Mouse (Mus musculus): ENCODE measurements around the gene Cpa2.

Cpa2 gene

DNA sequence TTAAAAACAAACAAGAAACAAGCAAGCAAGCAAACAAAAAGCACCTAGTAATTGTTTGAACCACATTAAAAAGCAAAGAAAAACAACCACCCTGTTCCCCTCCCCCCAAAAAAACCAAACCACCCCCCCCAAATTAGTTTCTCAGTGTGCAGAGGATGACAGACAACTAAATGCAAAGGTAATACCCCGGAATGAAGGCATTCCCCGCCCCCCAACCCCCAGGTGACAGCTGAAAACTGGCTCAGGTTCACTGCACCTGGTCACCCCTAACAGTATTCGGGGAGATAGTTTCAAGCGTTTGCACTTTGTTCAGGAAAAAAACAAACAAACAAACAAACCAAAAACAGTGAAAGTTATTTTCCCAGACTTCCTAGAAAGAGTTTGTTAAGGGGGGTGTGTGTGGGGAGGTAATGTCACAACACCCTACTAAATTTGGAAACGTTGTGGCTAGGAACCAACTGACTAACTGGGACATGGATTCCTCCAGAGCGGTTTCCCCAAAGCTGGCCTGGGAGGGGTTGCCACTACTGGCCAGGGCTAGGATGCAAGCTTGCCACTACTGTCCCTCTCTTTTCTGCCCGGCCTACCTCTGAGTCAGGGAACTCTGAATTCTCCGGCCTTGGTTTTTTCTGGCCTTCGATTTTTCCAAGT lies 6.4 kb downstream of the Cpa2 start:
- peak; percentile 55 for DNase-seq (ENCODE audit: low read depth, low spot score)

DNA sequence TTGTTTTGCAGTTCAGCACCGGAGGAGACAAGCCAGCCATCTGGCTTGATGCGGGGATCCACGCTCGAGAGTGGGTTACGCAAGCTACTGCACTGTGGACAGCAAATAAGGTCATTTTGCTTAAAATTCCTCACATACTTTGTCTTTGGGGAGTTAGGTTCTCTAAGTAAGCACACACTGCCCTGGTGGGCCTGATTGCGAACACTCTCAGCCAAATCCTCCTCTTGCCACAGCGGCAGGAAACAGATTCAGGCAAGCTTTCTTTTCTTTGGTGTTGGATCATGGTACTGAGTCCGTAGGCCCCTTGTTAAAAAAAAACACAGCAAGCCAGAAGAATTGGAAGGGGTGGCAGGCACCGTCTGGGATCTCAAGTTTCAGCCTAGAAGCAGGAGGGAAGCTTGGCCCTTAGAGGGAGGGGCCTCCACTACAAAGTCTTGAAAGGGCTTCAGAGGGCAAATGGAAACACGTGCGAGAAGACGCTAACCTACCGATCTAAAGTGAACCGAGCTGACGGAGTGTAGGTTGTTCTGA lies 7.9 kb downstream of the Cpa2 start:
- DNase-seq (ENCODE audit: low read depth, low spot score): no peak

- DNase-seq (ENCODE audit: low read depth, low spot score): peak; percentile 37
Observed at GRCm38 (mm10) chr6:30550496-30551192, 9.3 kb downstream of the Cpa2 start.

GRCm38 (mm10) chr6:30551193-30551515 lies 9.8 kb downstream of the Cpa2 start:
- DNase-seq (ENCODE audit: low read depth, low spot score): no peak

DNA sequence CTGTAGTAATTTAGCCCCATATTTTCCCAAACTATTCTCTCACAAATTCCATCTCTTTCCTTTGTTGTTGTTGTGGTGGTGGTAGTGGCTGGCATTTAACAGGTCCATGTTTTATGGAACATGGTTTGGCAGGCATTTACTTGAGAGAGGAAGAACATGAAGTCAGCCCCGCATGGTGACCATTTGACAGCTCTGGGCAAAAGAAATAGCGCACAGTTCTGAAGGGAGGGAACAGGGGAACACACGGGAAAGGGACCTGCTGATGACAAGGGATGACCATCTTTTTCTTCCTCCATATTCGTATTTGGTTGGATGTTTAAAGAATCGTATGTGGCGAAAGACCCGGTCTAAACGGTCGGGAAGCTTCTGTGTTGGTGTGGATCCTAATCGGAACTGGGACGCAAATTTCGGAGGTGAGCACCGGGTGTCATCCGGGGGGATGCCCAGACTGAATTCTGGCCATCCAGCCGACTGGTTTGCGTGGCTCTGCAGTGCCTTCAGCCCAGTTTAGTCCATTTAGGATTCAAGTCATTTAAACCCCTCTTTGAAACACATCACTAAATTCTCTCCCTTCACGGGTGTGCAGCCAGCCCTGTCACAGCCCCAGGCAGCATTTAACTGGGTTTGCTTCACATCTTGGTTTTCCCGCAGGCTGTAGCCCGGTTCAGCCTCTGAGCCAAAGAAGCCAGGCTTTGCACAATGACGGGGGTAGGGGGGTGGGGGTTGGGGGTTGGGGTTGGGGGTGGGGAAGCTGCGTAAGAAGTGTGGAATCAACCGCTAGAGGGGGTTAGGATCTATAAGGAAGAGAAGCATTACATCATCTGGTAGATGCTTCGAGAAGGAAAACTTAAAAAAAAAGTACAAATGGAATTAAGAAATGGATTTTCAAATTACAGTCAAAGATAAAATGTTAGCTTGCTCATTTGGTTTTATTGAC lies 10.5 kb downstream of the Cpa2 start:
- no peak for DNase-seq (ENCODE audit: low read depth, low spot score)

DNA sequence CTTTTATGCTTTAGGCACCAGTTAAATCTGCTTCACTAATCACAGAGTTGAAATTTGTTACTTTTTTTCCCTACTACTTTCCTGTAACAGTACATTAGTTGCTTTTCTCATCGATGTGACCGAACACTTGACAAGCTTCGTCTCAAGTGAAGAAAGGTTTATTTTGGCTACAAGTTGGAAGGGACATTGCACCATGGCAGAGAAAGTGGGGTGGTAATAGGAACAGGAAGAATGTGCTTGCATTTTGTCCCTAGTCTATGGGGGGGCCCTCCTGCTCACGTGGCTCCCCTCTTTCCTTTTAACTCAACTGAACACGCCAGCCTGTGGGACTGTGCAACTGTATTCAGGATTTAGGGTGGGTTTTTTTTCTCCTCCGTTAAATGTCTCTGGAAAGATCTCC lies 11.2 kb downstream of the Cpa2 start:
- no peak for DNase-seq (ENCODE audit: low read depth, low spot score)

DNA sequence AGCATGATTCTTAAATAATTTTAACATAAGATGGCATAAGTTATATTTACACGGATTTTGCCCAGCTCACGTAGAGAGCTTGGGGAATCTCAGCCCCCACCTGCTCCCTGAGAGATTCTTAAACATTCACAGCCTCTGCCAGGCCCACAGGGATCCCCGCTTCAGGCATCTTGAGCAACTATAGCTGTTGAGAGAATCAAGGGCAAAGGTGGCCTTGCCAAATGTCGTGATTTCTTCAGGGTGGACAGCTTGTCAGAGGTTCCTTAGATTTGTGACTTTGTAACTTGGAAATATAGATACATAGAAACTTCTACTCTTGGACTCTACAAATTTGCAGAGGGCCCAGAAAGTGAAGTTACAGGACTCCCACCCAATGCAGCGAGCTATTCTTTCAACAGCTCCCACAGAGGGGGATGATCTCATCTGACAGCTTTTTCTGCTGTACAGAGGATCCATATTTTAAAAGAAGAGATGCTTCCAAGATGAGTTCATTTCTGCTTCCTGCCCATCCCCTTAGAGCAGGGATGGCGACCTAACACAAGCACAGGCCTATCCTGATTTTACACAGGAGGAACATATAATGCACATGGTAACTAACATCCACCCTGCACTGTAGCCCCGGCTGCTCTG lies 12.1 kb downstream of the Cpa2 start:
- DNase-seq (ENCODE audit: low read depth, low spot score): no peak

DNA sequence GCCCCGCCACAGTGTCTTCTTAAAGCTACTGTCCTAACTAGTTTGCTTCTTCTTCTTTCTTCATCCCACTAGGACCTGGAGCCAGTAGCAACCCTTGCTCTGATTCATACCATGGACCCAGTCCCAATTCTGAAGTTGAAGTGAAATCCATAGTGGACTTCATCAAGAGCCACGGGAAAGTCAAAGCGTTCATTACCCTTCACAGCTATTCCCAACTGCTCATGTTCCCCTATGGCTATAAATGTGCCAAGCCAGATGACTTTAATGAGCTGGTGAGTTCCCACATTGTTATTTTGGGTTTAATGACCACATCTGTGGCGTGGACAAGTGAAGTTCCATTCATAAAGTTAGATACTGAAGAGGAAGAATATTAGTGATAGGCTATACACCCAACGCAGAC lies 12.7 kb downstream of the Cpa2 start:
- DNase-seq (ENCODE audit: low read depth, low spot score): no peak

DNA sequence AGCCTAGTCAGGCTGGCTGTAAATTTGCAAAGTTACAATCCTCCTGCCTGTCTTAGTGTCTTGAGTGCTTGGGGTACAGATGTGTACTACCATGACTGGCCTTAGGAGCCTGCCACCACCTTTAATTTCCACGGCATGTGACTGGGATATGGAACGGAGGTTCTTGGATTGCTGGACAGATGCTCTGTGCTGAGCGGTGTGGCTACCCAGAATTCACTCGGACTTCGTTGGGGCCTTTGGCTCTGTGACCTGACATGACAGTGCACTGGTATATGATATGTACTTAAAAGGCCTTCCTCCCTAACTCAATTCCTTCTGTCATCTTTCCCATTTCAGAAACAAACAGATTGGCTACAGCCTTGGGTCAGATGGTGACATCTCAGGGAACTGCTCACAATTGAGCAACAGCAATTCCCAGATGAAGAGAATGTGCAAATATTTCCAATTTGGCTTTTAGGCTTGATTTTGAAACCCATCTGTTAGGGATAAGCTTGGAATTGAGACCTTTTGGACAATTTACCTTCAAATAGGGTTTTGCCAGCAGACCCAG lies 13.3 kb downstream of the Cpa2 start:
- DNase-seq (ENCODE audit: low read depth, low spot score): no peak

DNA sequence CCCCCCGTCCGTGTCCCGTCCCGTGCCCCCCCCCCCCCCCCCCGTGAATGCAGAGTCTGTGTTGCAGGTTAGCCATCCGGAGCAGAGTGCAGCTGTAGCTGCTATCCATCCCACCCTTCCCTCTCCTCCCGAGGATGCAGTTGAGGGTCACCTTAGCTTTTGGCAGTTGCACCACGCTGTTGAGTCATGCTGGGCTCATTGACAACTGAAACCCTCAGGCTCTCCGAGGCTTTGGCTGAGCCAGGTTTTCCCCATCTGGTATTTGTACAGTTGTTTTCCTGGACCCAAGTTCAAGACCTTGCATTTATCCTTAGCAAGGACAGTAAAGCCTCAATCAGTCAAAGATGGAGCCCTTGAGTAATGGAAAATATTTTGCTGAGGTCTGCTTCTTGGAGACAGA lies 14.7 kb downstream of the Cpa2 start:
- no peak for DNase-seq (ENCODE audit: low read depth, low spot score)

DNA sequence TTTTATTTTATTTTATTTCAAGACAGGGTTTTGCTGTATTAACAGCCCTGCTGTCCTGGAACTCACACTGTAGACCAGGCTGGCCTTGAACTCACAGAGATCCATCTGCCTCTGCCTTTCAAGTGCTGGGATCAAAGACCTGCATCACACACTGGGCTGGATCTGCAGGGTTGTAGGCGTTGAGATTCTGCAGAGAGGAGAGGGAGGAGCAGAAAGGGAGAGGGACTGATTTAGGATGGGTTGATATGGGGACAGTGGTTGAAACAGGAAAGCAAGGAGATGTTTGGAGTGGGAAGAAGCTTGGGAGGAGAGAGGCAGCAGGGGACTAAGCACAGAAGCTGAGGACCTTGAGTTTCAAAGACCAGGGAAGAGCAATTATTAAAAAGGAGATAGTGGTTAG lies 18.3 kb downstream of the Cpa2 start:
- no peak for DNase-seq (ENCODE audit: low read depth, low spot score)

GRCm38 (mm10) chr6:30562132-30562531 lies 20.8 kb downstream of the Cpa2 start:
- no peak for DNase-seq (ENCODE audit: low read depth, low spot score)

DNA sequence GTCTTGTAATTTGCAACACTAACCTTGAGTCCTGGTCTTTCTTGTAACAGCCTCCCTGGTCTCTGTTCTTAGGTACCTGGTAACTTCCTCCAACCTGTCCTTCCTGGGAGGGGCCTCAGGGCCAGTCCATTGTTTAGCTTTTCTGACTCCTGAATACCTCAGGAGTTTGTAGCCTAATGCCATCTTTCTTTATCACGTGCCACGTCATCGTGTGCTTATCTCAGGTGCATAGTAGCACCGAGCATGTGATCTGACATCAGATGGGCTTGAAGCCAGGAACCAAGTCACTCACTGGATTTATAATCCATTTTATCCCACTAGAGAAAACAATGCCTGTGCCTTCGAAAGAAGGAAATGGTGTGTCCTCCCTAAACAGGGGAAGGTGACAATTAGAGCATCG lies 22.2 kb downstream of the Cpa2 start:
- no peak for DNase-seq (ENCODE audit: low read depth, low spot score)

GRCm38 (mm10) chr6:30564051-30564450 lies 22.7 kb downstream of the Cpa2 start:
- no peak for DNase-seq (ENCODE audit: low read depth, low spot score)

- no peak for DNase-seq (ENCODE audit: low read depth, low spot score)
Observed at GRCm38 (mm10) chr6:30568069-30568468, 26.7 kb downstream of the Cpa2 start, which contains the start of gene Cpa4. Cpa4 (plus strand) TSS chr6:30568369.

DNA sequence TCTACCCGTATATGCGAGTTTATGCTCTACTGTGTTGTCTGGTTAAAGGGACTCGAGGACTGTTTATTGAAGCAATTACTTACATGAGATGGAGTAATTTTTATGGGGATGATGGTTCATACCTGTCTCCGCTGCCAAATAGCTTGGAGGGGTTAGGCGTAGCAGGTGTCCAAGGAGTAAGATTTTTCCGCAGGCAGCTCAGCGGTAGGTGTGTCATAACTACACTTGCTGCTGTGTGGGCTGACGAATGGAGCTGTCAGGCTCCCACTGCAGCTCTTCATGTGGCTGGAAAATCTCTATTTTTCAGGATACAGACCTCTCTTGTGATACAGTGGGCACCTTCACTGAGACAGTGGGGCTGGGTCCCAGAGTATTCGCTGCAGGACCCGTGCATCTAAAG lies 27.9 kb downstream of the Cpa2 start:
- no peak for DNase-seq (ENCODE audit: low read depth, low spot score)

DNA sequence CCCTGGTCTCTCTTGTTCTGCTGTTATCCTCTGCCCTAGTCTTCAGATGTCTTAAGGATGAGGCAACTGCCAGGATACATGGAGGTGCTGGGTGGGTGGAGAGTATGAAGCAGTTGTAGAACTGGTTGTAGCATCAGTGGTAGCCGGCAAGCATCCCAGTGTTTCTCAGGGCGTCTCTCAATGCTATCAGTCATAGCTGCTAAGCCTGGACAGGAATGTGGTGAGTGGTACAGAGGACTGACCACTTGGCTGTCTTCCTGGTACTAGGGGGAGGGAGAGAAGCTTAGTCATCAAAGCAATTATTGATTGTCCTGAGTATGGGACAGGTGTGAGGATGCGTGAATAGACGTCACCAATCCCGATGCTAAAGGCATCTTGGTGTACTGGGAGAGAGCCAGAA lies 28.6 kb downstream of the Cpa2 start:
- DNase-seq (ENCODE audit: low read depth, low spot score): no peak

- DNase-seq (ENCODE audit: low read depth, low spot score): no peak
Observed at GRCm38 (mm10) chr6:30572456-30573311, 31.3 kb downstream of the Cpa2 start.

DNA sequence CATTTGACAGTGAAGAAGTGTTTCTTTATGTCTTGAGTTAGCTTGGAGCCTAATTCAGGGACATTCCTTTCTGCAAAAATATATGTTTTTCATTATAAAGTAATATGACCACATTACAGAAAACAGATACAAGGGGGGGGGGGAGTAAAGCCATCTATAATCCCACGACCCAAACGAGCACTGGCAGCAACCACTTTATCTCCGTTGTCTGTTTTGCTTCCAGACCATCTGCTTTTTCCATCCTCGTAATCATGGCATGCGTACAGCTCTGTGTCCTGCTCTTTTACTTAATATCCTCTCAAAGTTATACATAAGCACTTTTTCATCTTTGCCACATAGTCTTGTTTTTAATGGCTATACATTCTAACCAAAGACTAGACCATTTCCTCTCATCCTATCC lies 32.0 kb downstream of the Cpa2 start:
- no peak for DNase-seq (ENCODE audit: low read depth, low spot score)

DNA sequence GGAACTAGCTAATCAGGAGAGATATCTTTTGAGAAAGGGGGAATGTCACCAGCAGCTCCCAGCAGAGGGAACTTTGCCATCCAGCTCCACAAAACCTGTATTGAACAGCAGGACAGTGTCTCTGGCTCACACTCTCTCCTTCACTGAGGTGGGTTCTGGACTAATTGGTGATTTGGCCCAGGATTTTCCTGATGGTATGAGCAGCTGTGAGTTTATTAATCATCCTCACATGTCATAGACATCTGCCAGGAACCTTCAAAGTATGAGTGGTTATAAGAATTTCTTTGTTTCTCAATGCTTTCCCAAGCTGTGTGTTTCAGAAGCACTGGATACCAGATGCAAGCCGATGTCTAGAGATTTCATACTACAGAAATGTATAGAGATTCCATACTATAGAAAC lies 33.6 kb downstream of the Cpa2 start:
- DNase-seq (ENCODE audit: low read depth, low spot score): no peak

Data from A20 (cell line).